Mouse (Mus musculus): Measurements from ENCODE around the gene Rhox3a.
"Not testable (repeated sequence)": the region's sequence is repeated elsewhere in the genome, so short reads cannot be mapped to it uniquely, and the experiment has no call there.

Gene Rhox3a

DNA sequence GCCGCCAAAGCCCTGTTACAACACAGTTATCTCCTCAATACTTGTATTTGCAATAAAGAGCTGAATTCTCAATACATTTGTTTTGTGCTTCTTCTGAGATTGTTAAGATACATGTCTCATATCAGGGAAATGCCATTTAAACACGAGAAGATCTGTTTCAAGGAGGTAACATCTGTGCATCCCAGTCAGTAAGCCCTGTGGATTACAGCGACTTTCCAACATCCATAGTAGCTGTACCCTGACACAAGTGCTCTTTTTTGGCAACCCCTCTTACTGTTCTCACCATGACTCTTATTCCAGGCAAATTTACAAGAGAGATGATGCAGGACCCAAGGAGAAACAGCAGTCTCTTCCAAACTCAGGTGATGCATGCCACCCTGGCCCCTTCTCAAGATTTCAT is at the start of gene Rhox3a:
Rhox3a (plus strand) TSS at position 301 of the 400 bp plus-strand sequence.
- DNase-seq, result not testable (repeated sequence)

DNA sequence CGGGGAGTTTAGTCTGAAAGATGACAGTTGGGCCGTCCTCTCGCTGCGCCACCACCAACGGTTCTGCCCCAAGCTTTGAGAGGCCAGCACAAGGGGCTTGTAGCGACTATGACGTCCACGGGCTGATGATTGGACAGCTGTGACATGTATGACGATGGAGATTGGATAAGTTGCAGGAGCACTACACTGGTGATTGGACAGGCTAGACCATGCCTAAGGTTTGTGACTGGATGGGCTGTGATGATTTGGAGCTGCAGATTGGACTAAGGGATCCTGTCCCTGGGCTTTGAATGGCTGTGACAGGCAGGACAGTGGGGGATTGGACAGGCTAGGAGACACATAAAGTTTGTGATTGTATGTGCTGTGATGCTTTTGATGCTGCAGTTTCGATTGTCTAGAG is 38.8 kb upstream of the Rhox3a start, which contains the start of gene Gm9:
Gm9 (minus strand) TSS at position 101 of the 400 bp plus-strand sequence.
- DNase-seq, result no peak

DNA sequence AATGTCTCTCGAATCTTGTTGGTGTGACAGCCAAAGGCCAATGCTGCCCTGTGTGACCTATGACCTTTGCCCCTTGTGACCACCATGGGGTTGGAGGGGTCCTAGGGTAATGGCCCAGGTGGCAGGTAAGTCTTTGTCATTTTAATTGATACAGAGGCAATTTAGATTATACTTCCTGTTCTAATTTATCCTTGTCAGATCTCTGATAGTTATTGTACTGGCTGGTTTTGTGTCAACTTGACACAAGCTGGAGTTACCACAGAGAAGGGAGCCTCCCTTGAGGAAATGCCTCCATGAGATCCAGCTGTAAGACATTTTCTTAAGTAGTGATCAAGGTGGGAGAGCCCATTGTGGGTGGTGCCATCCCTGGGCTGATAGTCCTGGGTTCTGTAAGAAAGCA is 27.6 kb upstream of the Rhox3a start, which contains the start of gene Rhox1:
Rhox1 (minus strand) TSS at position 101 of the 400 bp plus-strand sequence.
- DNase-seq, result not testable (repeated sequence)

DNA sequence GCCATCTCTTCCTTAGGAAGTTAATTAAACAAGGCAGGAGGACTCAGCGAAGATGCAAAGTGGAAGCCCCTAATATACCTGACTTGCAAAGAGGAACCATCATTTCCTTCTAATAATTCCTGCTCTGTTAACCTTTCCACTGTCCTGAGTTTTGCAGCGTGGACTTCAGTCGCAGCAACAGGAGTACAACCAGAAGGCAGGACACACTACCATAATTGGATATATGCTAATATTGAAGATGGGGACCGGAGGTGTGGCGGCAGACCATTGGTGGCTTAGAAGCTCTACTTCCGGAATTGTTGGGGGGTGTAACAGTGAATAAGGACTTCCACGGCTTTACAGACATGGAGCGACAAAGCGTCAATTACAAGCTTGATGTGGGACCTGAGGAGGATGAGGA is 5.0 kb upstream of the Rhox3a start, which contains the start of gene Rhox2a:
Rhox2a (plus strand) TSS at position 301 of the 400 bp plus-strand sequence.
- DNase-seq, result not testable (repeated sequence)

DNA sequence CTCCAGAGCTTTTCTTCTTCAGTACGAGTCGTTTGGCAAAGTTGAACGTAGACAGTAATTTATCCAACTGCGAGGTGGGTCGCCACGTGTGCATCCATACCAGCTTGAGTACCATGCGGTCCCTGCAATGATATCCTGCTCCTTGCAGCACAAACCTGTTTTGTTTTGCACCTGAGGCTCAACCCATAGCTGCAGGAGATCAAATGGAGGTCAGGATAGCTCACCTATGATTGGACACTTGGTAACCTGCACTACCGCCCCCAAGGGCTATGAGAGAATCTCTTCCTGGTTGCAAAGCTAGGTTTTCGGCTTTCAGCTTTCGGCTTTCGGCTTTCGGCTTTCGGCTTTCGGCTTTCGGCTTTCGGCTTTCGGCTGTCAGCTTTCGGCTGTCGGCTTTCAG is 15.3 kb downstream of the Rhox3a start, which contains the start of gene Rhox4a:
Rhox4a (plus strand) TSS at position 301 of the 400 bp plus-strand sequence.
- DNase-seq, result not testable (repeated sequence)

Measured in kidney, postnatal 14 days (tissue).